In the genomic region with DNA sequence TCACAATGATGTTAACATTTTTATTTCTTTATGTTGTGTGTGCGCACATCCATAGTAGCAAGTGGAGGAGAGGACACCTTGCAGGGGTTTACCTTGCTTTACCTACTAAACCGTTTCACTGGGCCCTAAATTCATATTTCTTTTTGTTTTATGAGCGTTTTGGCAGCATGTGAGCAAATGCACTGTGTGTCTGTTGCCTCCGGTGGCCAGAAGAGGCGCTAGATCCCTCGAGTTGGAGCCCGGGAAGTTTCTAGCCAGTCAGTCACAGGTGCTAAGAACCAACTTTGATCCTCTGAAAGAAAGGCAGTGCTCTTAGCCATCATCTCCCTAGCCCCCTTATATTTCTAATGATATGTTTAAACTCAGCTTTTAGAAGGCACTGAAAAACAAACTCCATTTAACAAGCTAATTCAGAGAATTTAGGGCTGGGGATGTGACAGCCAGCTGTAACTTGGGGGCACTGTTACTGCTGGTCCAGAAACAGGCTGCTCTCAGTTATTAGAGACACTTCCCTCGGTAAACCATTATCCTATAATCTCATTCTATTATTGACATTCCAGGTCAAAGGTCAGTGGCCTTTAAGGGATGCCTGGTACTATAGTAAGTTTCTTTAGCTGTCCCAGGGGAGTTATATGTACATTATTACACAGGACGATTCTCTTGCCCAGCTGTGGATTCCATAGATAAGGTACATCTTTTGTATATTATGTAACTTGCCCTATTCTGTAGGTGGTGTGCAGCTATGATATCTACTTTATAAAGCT, we compare ENCODE assay signal across 7 mouse cellular contexts. TPM values are rescaled to one million over a fixed set of nuclear protein-coding genes. Genes with fewer than 3 reads are reported as not detected.
DNase-seq lines count a peak whose midpoint lies in the region; ATAC-seq and TF ChIP-seq lines count a peak whose summit lies in the region.

No protein-coding gene starts in this region.

- in situ Hi-C loops in CH12.LX (cut with MboI; ENCODE audit: low pct_ligation_motif_present, low pct_unique_long_range_greater_than_20kb, low sequenced_read_pairs), result no loop called here

- H3K4me1 ChIP-seq in CH12.LX (ENCODE audit: control insufficient read depth in 1 of 2, insufficient read depth in 2 of 2), result peaks cover 5 to 30% of the 10 kb centered on the region in 2 experiments
- peaks cover 29% of the 10 kb centered on the region for H3K4me1 ChIP-seq in hindbrain, embryonic 14.5 days (replicated peaks; ENCODE audit: control insufficient read depth, insufficient read depth, low read length)
- peaks cover 63% of the 10 kb centered on the region for H3K4me1 ChIP-seq in liver, embryonic 12.5 days
- H3K4me1 ChIP-seq in neural tube, embryonic 14.5 days (ENCODE audit: control insufficient read depth, insufficient read depth, low read length), result peaks cover 13% of the 10 kb centered on the region

- no peaks in the 10 kb centered on the region for H3K79me2 ChIP-seq in CH12.LX (replicated peaks; ENCODE audit: control insufficient read depth, extremely low read depth, insufficient read depth, poor library complexity, severe bottlenecking)

- H3K9ac ChIP-seq in CH12.LX (ENCODE audit: insufficient read depth, low read depth), result peak overlapping the region; percentile 53
- peak overlapping the region; percentile 63; the same call in 1 of the 2 replicates for H3K9ac ChIP-seq in hindbrain, embryonic 14.5 days
- peak overlapping the region; percentile 74 for H3K9ac ChIP-seq in liver, embryonic 12.5 days
- no peak overlapping the region for H3K9ac ChIP-seq in neural tube, embryonic 14.5 days (replicated peaks; ENCODE audit: low read depth, low read length)

- TF ChIP-seq CTCF in CH12.LX (conservative IDR thresholded peaks at IDR 0.05 in 1 of 2, IDR thresholded peaks at IDR 0.05 in 1 of 2; ENCODE audit: low read depth in 2 of 2, low read length in 2 of 2), result peak; percentile 85 to 88

- TF ChIP-seq RAD21 in CH12.LX (IDR thresholded peaks at IDR 0.05; ENCODE audit: low read depth, low read length), result peak; percentile 62

- H3K27ac ChIP-seq in CH12.LX (ENCODE audit: insufficient read depth, low read depth), result no peak overlapping the region
- H3K27ac ChIP-seq in hindbrain, embryonic 14.5 days, result peak overlapping the region; percentile 98
- peak overlapping the region; percentile 99 for H3K27ac ChIP-seq in liver, embryonic 12.5 days
- peak overlapping the region; percentile 99 for H3K27ac ChIP-seq in neural tube, embryonic 14.5 days (ENCODE audit: low read depth, low read length)

- 26% methylated on average over 9 of the region's 9 CpGs for WGBS in hindbrain, embryonic 14.5 days
- 20% methylated on average over 9 of the region's 9 CpGs for WGBS in liver, embryonic 12.5 days (ENCODE audit: insufficient replicate concordance)
- WGBS in neural tube, embryonic 14.5 days, result 32% methylated on average over 9 of the region's 9 CpGs

- peak overlapping the region in 2 of 3 experiments; percentile 49 to 74 for H3K4me3 ChIP-seq in CH12.LX (replicated peaks in 1 of 3; ENCODE audit: low read depth in 2 of 3, low read length in 2 of 3, poor library complexity in 1 of 3)
- H3K4me3 ChIP-seq in hindbrain, embryonic 14.5 days (replicated peaks; ENCODE audit: low read length), result no peak overlapping the region
- peak overlapping the region; percentile 92 for H3K4me3 ChIP-seq in liver, embryonic 12.5 days
- H3K4me3 ChIP-seq in neural tube, embryonic 14.5 days (ENCODE audit: low read depth, low read length), result no peak overlapping the region

- peak overlapping the region; percentile 91 for H3K4me2 ChIP-seq in CH12.LX (ENCODE audit: insufficient read depth, low read depth, poor library complexity, severe bottlenecking)
- H3K4me2 ChIP-seq in hindbrain, embryonic 14.5 days (replicated peaks), result peak overlapping the region; percentile 50
- peak overlapping the region; percentile 68 for H3K4me2 ChIP-seq in liver, embryonic 12.5 days
- H3K4me2 ChIP-seq in neural tube, embryonic 14.5 days (ENCODE audit: low read depth, low read length), result peak overlapping the region; percentile 43; the same call in 1 of the 2 replicates

- H3K36me3 ChIP-seq in CH12.LX (replicated peaks in 1 of 2; ENCODE audit: control insufficient read depth in 1 of 2, insufficient read depth in 1 of 2, low read length in 1 of 2), result peaks cover 0 to 20% of the 10 kb centered on the region in 2 experiments
- peaks cover 20% of the 10 kb centered on the region for H3K36me3 ChIP-seq in hindbrain, embryonic 14.5 days (replicated peaks; ENCODE audit: control insufficient read depth, insufficient read depth)
- peaks cover 18% of the 10 kb centered on the region for H3K36me3 ChIP-seq in liver, embryonic 12.5 days
- H3K36me3 ChIP-seq in neural tube, embryonic 14.5 days (ENCODE audit: control insufficient read depth, insufficient read depth, low read length), result no peaks in the 10 kb centered on the region; the same call in 1 of the 2 replicates

- dilution Hi-C loops in CH12.LX (cut with MboI; ENCODE audit: extremely low pct_ligation_motif_present, extremely low pct_unique_long_range_greater_than_20kb, low sequenced_read_pairs), result no loop called here

- no peak for TF ChIP-seq EP300 in CH12.LX (IDR thresholded peaks at IDR 0.05; ENCODE audit: low read length)

- H3K9me3 ChIP-seq in CH12.LX (replicated peaks; ENCODE audit: low read length), result no peaks in the 10 kb centered on the region
- no peaks in the 10 kb centered on the region for H3K9me3 ChIP-seq in hindbrain, embryonic 14.5 days (ENCODE audit: control insufficient read depth, low read length)
- no peaks in the 10 kb centered on the region for H3K9me3 ChIP-seq in liver, embryonic 12.5 days (replicated peaks)
- H3K9me3 ChIP-seq in neural tube, embryonic 14.5 days (ENCODE audit: control insufficient read depth, low read length), result no peaks in the 10 kb centered on the region

- peak; percentile 49 for TF ChIP-seq POLR2A in CH12.LX (IDR thresholded peaks at IDR 0.05; ENCODE audit: low read depth, low read length)

- no peak for ATAC-seq in hindbrain, embryonic 14.5 days (ENCODE audit: low FRiP score)
- ATAC-seq in liver, embryonic 12.5 days, result no peak
- ATAC-seq in neural tube, embryonic 14.5 days (ENCODE audit: low read depth), result no peak

- H3K27me3 ChIP-seq in CH12.LX (replicated peaks), result no peaks in the 10 kb centered on the region
- H3K27me3 ChIP-seq in hindbrain, embryonic 14.5 days (ENCODE audit: control insufficient read depth, insufficient read depth, low read length), result no peaks in the 10 kb centered on the region
- no peaks in the 10 kb centered on the region for H3K27me3 ChIP-seq in liver, embryonic 12.5 days (replicated peaks)
- H3K27me3 ChIP-seq in neural tube, embryonic 14.5 days (ENCODE audit: control insufficient read depth, insufficient read depth, low read length), result no peaks in the 10 kb centered on the region

- peak; percentile 79 for DNase-seq in 3T3-L1 (ENCODE audit: low read depth, low spot score)
- DNase-seq in CH12.LX (ENCODE audit: extremely low read depth), result peak; percentile 87
- peak; percentile 61 for DNase-seq in embryo, embryonic 10 days (ENCODE audit: low spot score)
- no peak for DNase-seq in hindbrain, embryonic 14.5 days (ENCODE audit: low spot score)
- DNase-seq in layer of hippocampus, adult 18-20 months (ENCODE audit: low spot score in 2 of 2), result no peak

RNA-seq across cellular contexts. Expression of gene Narf, which starts 1.4 kb away (rescaled TPM):
- 15.6 and 26.2 TPM in 2 replicates for total RNA-seq in CH12.LX (2012; rRNA removed)
- total RNA-seq in CH12.LX (2014; rRNA removed), result 29.9 and 32.1 TPM in 2 replicates
- 11.7 and 12.3 TPM in 2 replicates for polyA plus RNA-seq in CH12.LX (2012; ENCODE audit: insufficient read length, low read depth)
- 79.6 and 86.0 TPM in 2 replicates for polyA plus RNA-seq in hindbrain, embryonic 14.5 days (2014; fragmentation: Nextera tagmentation; extraction: Ambion mirVana)
- polyA plus RNA-seq in liver, embryonic 12.5 days (2016; fragmentation: Nextera tagmentation; extraction: Ambion mirVana), result 120 and 121 TPM in 2 replicates
- polyA plus RNA-seq in neural tube, embryonic 14.5 days (2014; fragmentation: Nextera tagmentation; extraction: Ambion mirVana), result 93.2 and 96.5 TPM in 2 replicates
- 10 to 100 TPM; 43.6 to 44.6 TPM for total RNA-seq in layer of hippocampus, adult 18-20 months (2021)

RNA-seq across cellular contexts. Expression of gene Cybc1, which starts 6.5 kb away (rescaled TPM):
- 50.0 and 51.6 TPM in 2 replicates for total RNA-seq in CH12.LX (2012; rRNA removed)
- total RNA-seq in CH12.LX (2014; rRNA removed), result 60.3 and 60.9 TPM in 2 replicates
- 52.9 and 57.4 TPM in 2 replicates for polyA plus RNA-seq in CH12.LX (2012; ENCODE audit: insufficient read length, low read depth)
- polyA plus RNA-seq in hindbrain, embryonic 14.5 days (2014; fragmentation: Nextera tagmentation; extraction: Ambion mirVana), result 36.3 and 37.5 TPM in 2 replicates
- 22.4 and 25.2 TPM in 2 replicates for polyA plus RNA-seq in liver, embryonic 12.5 days (2016; fragmentation: Nextera tagmentation; extraction: Ambion mirVana)
- 36.3 and 39.5 TPM in 2 replicates for polyA plus RNA-seq in neural tube, embryonic 14.5 days (2014; fragmentation: Nextera tagmentation; extraction: Ambion mirVana)
- 10 to 100 TPM; 25.3 to 27.2 TPM for total RNA-seq in layer of hippocampus, adult 18-20 months (2021)

RNA-seq across cellular contexts. Expression of gene Foxk2, which starts 24.1 kb away (rescaled TPM):
- 42.6 and 44.3 TPM in 2 replicates for total RNA-seq in CH12.LX (2012; rRNA removed)
- 25.0 and 26.9 TPM in 2 replicates for total RNA-seq in CH12.LX (2014; rRNA removed)
- 32.4 and 41.2 TPM in 2 replicates for polyA plus RNA-seq in CH12.LX (2012; ENCODE audit: insufficient read length, low read depth)
- 15.3 and 18.5 TPM in 2 replicates for polyA plus RNA-seq in hindbrain, embryonic 14.5 days (2014; fragmentation: Nextera tagmentation; extraction: Ambion mirVana)
- polyA plus RNA-seq in liver, embryonic 12.5 days (2016; fragmentation: Nextera tagmentation; extraction: Ambion mirVana), result 6.2 and 6.5 TPM in 2 replicates
- polyA plus RNA-seq in neural tube, embryonic 14.5 days (2014; fragmentation: Nextera tagmentation; extraction: Ambion mirVana), result 15.1 and 16.5 TPM in 2 replicates
- total RNA-seq in layer of hippocampus, adult 18-20 months (2021), result 10 to 100 TPM; 76.9 to 78.0 TPM

RNA-seq across cellular contexts. Expression of gene Ogfod3, which starts 31.1 kb away (rescaled TPM):
- 16.4 and 19.0 TPM in 2 replicates for total RNA-seq in CH12.LX (2012; rRNA removed)
- 10.3 and 13.7 TPM in 2 replicates for total RNA-seq in CH12.LX (2014; rRNA removed)
- polyA plus RNA-seq in CH12.LX (2012; ENCODE audit: insufficient read length, low read depth), result 18.4 and 24.6 TPM in 2 replicates
- 30.3 and 31.1 TPM in 2 replicates for polyA plus RNA-seq in hindbrain, embryonic 14.5 days (2014; fragmentation: Nextera tagmentation; extraction: Ambion mirVana)
- polyA plus RNA-seq in liver, embryonic 12.5 days (2016; fragmentation: Nextera tagmentation; extraction: Ambion mirVana), result 16.7 and 17.0 TPM in 2 replicates
- 27.2 and 32.0 TPM in 2 replicates for polyA plus RNA-seq in neural tube, embryonic 14.5 days (2014; fragmentation: Nextera tagmentation; extraction: Ambion mirVana)
- total RNA-seq in layer of hippocampus, adult 18-20 months (2021), result 1 to 10 TPM; 7.4 to 7.7 TPM

RNA-seq across cellular contexts. Expression of gene Hexdc, which starts 31.4 kb away (rescaled TPM):
- total RNA-seq in CH12.LX (2012; rRNA removed) (9.1 and 10.6 TPM in 2 replicates), CH12.LX (2014; rRNA removed) (10.5 and 11.6 TPM in 2 replicates)
- polyA plus RNA-seq in CH12.LX (2012; ENCODE audit: insufficient read length, low read depth), result 8.8 and 12.0 TPM in 2 replicates
- polyA plus RNA-seq in hindbrain, embryonic 14.5 days (2014; fragmentation: Nextera tagmentation; extraction: Ambion mirVana), result 23.2 and 27.5 TPM in 2 replicates
- 3.5 and 3.7 TPM in 2 replicates for polyA plus RNA-seq in liver, embryonic 12.5 days (2016; fragmentation: Nextera tagmentation; extraction: Ambion mirVana)
- 28.2 and 37.0 TPM in 2 replicates for polyA plus RNA-seq in neural tube, embryonic 14.5 days (2014; fragmentation: Nextera tagmentation; extraction: Ambion mirVana)
- 10 to 100 TPM; 20.6 to 21.0 TPM for total RNA-seq in layer of hippocampus, adult 18-20 months (2021)

Comparison
In these comparisons a context has a peak if more than half of its experiments do, and no peak if none do; other contexts are left out.
1. DNase-seq: peak in 3T3-L1 (single experiment), CH12.LX (single experiment) and embryo, embryonic 10 days (single experiment); none in hindbrain, embryonic 14.5 days (single experiment) and layer of hippocampus, adult 18-20 months (0 of 2).
2. H3K4me3 ChIP-seq: peak in CH12.LX (2 of 3) and liver, embryonic 12.5 days (single experiment); none in hindbrain, embryonic 14.5 days (single experiment) and neural tube, embryonic 14.5 days (single experiment).
3. Peak in every context shown above with its lines, with median percentiles within 50 percentile points of each other: H3K4me2 ChIP-seq.